Comparison of ENCODE assay signal across 26 mouse cellular contexts in genomic region chr7:100944738-100945137, GRCm38 (mm10). TPM values are rescaled to one million over a fixed set of nuclear protein-coding genes. Genes with fewer than 3 reads are reported as not detected.
DNase-seq lines count a peak whose midpoint lies in the region; ATAC-seq and TF ChIP-seq lines count a peak whose summit lies in the region.
"Had no signal": no experiment of that assay in that cellular context is flagged by ENCODE, and none has a peak within 500 bp of the region (broad histone marks: within the 10 kb centered on the region; RNA-seq: fewer than 3 reads in every experiment).

No protein-coding gene starts in this region.

- H3K4me3 ChIP-seq in hindbrain, postnatal 0 days (ENCODE audit: low read length) = no peak overlapping the region
- H3K4me3 ChIP-seq in hindbrain, embryonic 13.5 days = no peak overlapping the region
- H3K4me3 ChIP-seq in midbrain, embryonic 10.5 days = no peak overlapping the region
- H3K4me3 ChIP-seq in midbrain, embryonic 14.5 days (replicated peaks; ENCODE audit: low read depth, low read length) = no peak overlapping the region
- H3K4me3 ChIP-seq in brown adipose tissue, adult 24 weeks (ENCODE audit: insufficient read depth, low read depth, low read length) = no peak overlapping the region
- no peak overlapping the region for H3K4me3 ChIP-seq in stomach, embryonic 16.5 days (replicated peaks; ENCODE audit: low read length)
- no peak overlapping the region for H3K4me3 ChIP-seq in limb, embryonic 10.5 days
- H3K4me3 ChIP-seq: forebrain, embryonic 15.5 days; intestine, embryonic 15.5 days; liver, embryonic 15.5 days; megakaryocyte, embryonic 14.5 days; midbrain, embryonic 13.5 days; neural tube, embryonic 15.5 days had no signal

- no peak overlapping the region for H3K4me2 ChIP-seq in hindbrain, postnatal 0 days (ENCODE audit: low read depth, low read length)
- H3K4me2 ChIP-seq in hindbrain, embryonic 13.5 days = no peak overlapping the region
- H3K4me2 ChIP-seq in midbrain, embryonic 14.5 days (ENCODE audit: low read length) = no peak overlapping the region
- no peak overlapping the region for H3K4me2 ChIP-seq in stomach, embryonic 16.5 days (ENCODE audit: low read depth, low read length)
- H3K4me2 ChIP-seq: forebrain, embryonic 15.5 days; heart, embryonic 11.5 days; intestine, embryonic 15.5 days; liver, embryonic 15.5 days; midbrain, embryonic 13.5 days; neural tube, embryonic 15.5 days had no signal

- no peaks in the 10 kb centered on the region for H3K36me3 ChIP-seq in hindbrain, postnatal 0 days (ENCODE audit: insufficient read depth, low read length)
- H3K36me3 ChIP-seq in hindbrain, embryonic 13.5 days = no peaks in the 10 kb centered on the region
- H3K36me3 ChIP-seq in midbrain, embryonic 10.5 days = no peaks in the 10 kb centered on the region
- no peaks in the 10 kb centered on the region for H3K36me3 ChIP-seq in midbrain, embryonic 14.5 days (ENCODE audit: control insufficient read depth, insufficient read depth, low read length)
- no peaks in the 10 kb centered on the region for H3K36me3 ChIP-seq in stomach, embryonic 16.5 days (ENCODE audit: control insufficient read depth, insufficient read depth, low read length)
- H3K36me3 ChIP-seq in limb, embryonic 10.5 days = no peaks in the 10 kb centered on the region
- H3K36me3 ChIP-seq: forebrain, embryonic 15.5 days; intestine, embryonic 15.5 days; liver, embryonic 15.5 days; midbrain, embryonic 13.5 days; neural tube, embryonic 15.5 days had no signal

- 0 out of 2 replicates have a peak overlapping the region, but pooled peaks have one; percentile 32 for H3K27ac ChIP-seq in hindbrain, postnatal 0 days
- no peak overlapping the region for H3K27ac ChIP-seq in hindbrain, embryonic 13.5 days
- H3K27ac ChIP-seq in midbrain, embryonic 10.5 days (replicated peaks) = peak overlapping the region; percentile 74; the same call in 1 of the 2 replicates
- no peak overlapping the region for H3K27ac ChIP-seq in midbrain, embryonic 14.5 days (replicated peaks; ENCODE audit: low read depth, low read length)
- H3K27ac ChIP-seq in brown adipose tissue, adult 24 weeks (replicated peaks; ENCODE audit: low read depth, low read length) = peak overlapping the region; percentile 62
- H3K27ac ChIP-seq in stomach, embryonic 16.5 days (ENCODE audit: low read length) = peak overlapping the region; percentile 27; the same call in 1 of the 2 replicates
- no peak overlapping the region for H3K27ac ChIP-seq in limb, embryonic 10.5 days
- H3K27ac ChIP-seq: forebrain, embryonic 15.5 days; intestine, embryonic 15.5 days; midbrain, embryonic 13.5 days; neural tube, embryonic 15.5 days had no signal

- H3K9ac ChIP-seq in hindbrain, postnatal 0 days (replicated peaks; ENCODE audit: low read length) = no peak overlapping the region
- H3K9ac ChIP-seq in hindbrain, embryonic 13.5 days = no peak overlapping the region
- H3K9ac ChIP-seq in midbrain, embryonic 14.5 days (replicated peaks; ENCODE audit: low read length) = no peak overlapping the region
- 0 out of 2 replicates have a peak overlapping the region, but pooled peaks have one; percentile 7 for H3K9ac ChIP-seq in stomach, embryonic 16.5 days (ENCODE audit: low read length)
- H3K9ac ChIP-seq: forebrain, embryonic 15.5 days; intestine, embryonic 15.5 days; liver, embryonic 15.5 days; midbrain, embryonic 13.5 days; neural tube, embryonic 15.5 days had no signal

- TF ChIP-seq CTCF in hindbrain, postnatal 0 days (IDR thresholded peaks at IDR 0.05; ENCODE audit: low read depth) = no peak

- no peaks in the 10 kb centered on the region for H3K27me3 ChIP-seq in hindbrain, postnatal 0 days (ENCODE audit: insufficient read depth, low read length)
- H3K27me3 ChIP-seq in hindbrain, embryonic 13.5 days = peaks cover 7% of the 10 kb centered on the region; the same call in 1 of the 2 replicates
- H3K27me3 ChIP-seq in midbrain, embryonic 10.5 days (ENCODE audit: low read depth, poor library complexity, severe bottlenecking) = peaks cover 9% of the 10 kb centered on the region; the same call in 1 of the 2 replicates
- no peaks in the 10 kb centered on the region for H3K27me3 ChIP-seq in midbrain, embryonic 14.5 days (ENCODE audit: control insufficient read depth, insufficient read depth, low read length)
- no peaks in the 10 kb centered on the region for H3K27me3 ChIP-seq in stomach, embryonic 16.5 days (ENCODE audit: control insufficient read depth, insufficient read depth, low read length)
- H3K27me3 ChIP-seq in limb, embryonic 10.5 days (ENCODE audit: low read depth, poor library complexity, severe bottlenecking) = no peaks in the 10 kb centered on the region
- H3K27me3 ChIP-seq: forebrain, embryonic 15.5 days; intestine, embryonic 15.5 days; liver, embryonic 15.5 days; midbrain, embryonic 13.5 days; neural tube, embryonic 15.5 days; Patski had no signal

- 70% methylated on average over 5 of the region's 5 CpGs for WGBS in hindbrain, postnatal 0 days
- WGBS in hindbrain, embryonic 13.5 days = 87% methylated on average over 5 of the region's 5 CpGs
- 92% methylated on average over 5 of the region's 5 CpGs for WGBS in midbrain, embryonic 10.5 days
- WGBS in midbrain, embryonic 14.5 days = 91% methylated on average over 5 of the region's 5 CpGs
- 82% methylated on average over 5 of the region's 5 CpGs for WGBS in stomach, embryonic 16.5 days
- WGBS in limb, embryonic 10.5 days = 91% methylated on average over 5 of the region's 5 CpGs

- H3K4me1 ChIP-seq in hindbrain, postnatal 0 days (ENCODE audit: insufficient read depth, low read length) = peaks cover 13% of the 10 kb centered on the region; the same call in 1 of the 2 replicates
- peaks cover 21% of the 10 kb centered on the region for H3K4me1 ChIP-seq in hindbrain, embryonic 13.5 days (replicated peaks)
- H3K4me1 ChIP-seq in midbrain, embryonic 10.5 days = peaks cover 22% of the 10 kb centered on the region
- 0 out of 2 replicates have a peak, but pooled peaks cover 4% of the 10 kb centered on the region for H3K4me1 ChIP-seq in midbrain, embryonic 14.5 days (ENCODE audit: control insufficient read depth, insufficient read depth, low read length)
- H3K4me1 ChIP-seq in brown adipose tissue, adult 24 weeks (ENCODE audit: control insufficient read depth, insufficient read depth, insufficient read length, low read length) = no peaks in the 10 kb centered on the region
- peaks cover 9% of the 10 kb centered on the region; the same call in 1 of the 2 replicates for H3K4me1 ChIP-seq in stomach, embryonic 16.5 days (ENCODE audit: control insufficient read depth, insufficient read depth, low read length)
- H3K4me1 ChIP-seq in limb, embryonic 10.5 days = peaks cover 19% of the 10 kb centered on the region

- ATAC-seq in hindbrain, postnatal 0 days = no peak
- ATAC-seq in hindbrain, embryonic 13.5 days (ENCODE audit: low FRiP score) = no peak
- no peak for ATAC-seq in midbrain, embryonic 14.5 days (ENCODE audit: low FRiP score, low TSS enrichment)
- no peak for ATAC-seq in stomach, embryonic 16.5 days (ENCODE audit: insufficient read depth, low FRiP score)
- ATAC-seq: forebrain, embryonic 15.5 days; intestine, embryonic 15.5 days; midbrain, embryonic 13.5 days; Patski had no signal

- DNase-seq in hindbrain, postnatal 0 days (ENCODE audit: low spot score) = no peak
- no peak for DNase-seq in midbrain, embryonic 10.5 days (ENCODE audit: low spot score)
- DNase-seq in midbrain, embryonic 14.5 days = no peak
- DNase-seq in limb, embryonic 10.5 days (ENCODE audit: low spot score) = no peak
- DNase-seq: adrenal gland, postnatal 10 days; cerebellum, adult 2 months; gastrocnemius, postnatal 36 days; heart, postnatal 4 days; kidney, adult 2 months; kidney, postnatal 36 days; layer of hippocampus, postnatal 36 days; lung, postnatal 14 days; retina, postnatal 1 day; right cerebral cortex, postnatal 14 days had no signal

- no peaks in the 10 kb centered on the region for H3K9me3 ChIP-seq in hindbrain, postnatal 0 days (ENCODE audit: low read length)
- no peaks in the 10 kb centered on the region for H3K9me3 ChIP-seq in hindbrain, embryonic 13.5 days
- no peaks in the 10 kb centered on the region for H3K9me3 ChIP-seq in midbrain, embryonic 10.5 days (replicated peaks)
- no peaks in the 10 kb centered on the region for H3K9me3 ChIP-seq in midbrain, embryonic 14.5 days (ENCODE audit: control insufficient read depth, low read length)
- no peaks in the 10 kb centered on the region for H3K9me3 ChIP-seq in stomach, embryonic 16.5 days (replicated peaks; ENCODE audit: control insufficient read depth, low read length)
- H3K9me3 ChIP-seq in limb, embryonic 10.5 days (replicated peaks) = no peaks in the 10 kb centered on the region
- H3K9me3 ChIP-seq: forebrain, embryonic 15.5 days; intestine, embryonic 15.5 days; liver, embryonic 15.5 days; megakaryocyte, embryonic 14.5 days; midbrain, embryonic 13.5 days; neural tube, embryonic 15.5 days had no signal

RNA-seq across cellular contexts. Expression of gene Arhgef17, which starts 12.8 kb away (rescaled TPM):
- total RNA-seq in hindbrain, postnatal 0 days (2014; rRNA removed) = 72.3 and 74.5 TPM in 2 replicates
- 8.1 and 10.1 TPM in 2 replicates for polyA plus RNA-seq in hindbrain, postnatal 0 days (2015; fragmentation: Nextera tagmentation; extraction: Ambion mirVana)
- 7.2 and 7.7 TPM in 2 replicates for polyA plus RNA-seq in hindbrain, embryonic 13.5 days (2015; fragmentation: Nextera tagmentation; extraction: Ambion mirVana)
- 6.4 and 7.1 TPM in 2 replicates for polyA plus RNA-seq in midbrain, embryonic 10.5 days (2016; fragmentation: Nextera tagmentation; extraction: Ambion mirVana)
- 12.1 and 13.2 TPM in 2 replicates for polyA plus RNA-seq in midbrain, embryonic 14.5 days (2014; fragmentation: Nextera tagmentation; extraction: Ambion mirVana)
- polyA plus RNA-seq in brown adipose tissue, adult 24 weeks (2012; ENCODE audit: insufficient read depth, insufficient read length, missing spikeins) = 2.5 and 3.3 TPM in 2 replicates
- 7.3 and 7.4 TPM in 2 replicates for polyA plus RNA-seq in stomach, embryonic 16.5 days (2015; fragmentation: Nextera tagmentation; extraction: Ambion mirVana)
- polyA plus RNA-seq in limb, embryonic 10.5 days (2016; fragmentation: Nextera tagmentation; extraction: Ambion mirVana) = 9.6 and 11.0 TPM in 2 replicates

RNA-seq across cellular contexts. Expression of gene P2ry6, which starts 29.7 kb away (rescaled TPM):
- 1.5 and 3.5 TPM in 2 replicates for total RNA-seq in hindbrain, postnatal 0 days (2014; rRNA removed)
- polyA plus RNA-seq in hindbrain, postnatal 0 days (2015; fragmentation: Nextera tagmentation; extraction: Ambion mirVana) = 3.4 and 3.6 TPM in 2 replicates
- 2.7 and 3.5 TPM in 2 replicates for polyA plus RNA-seq in hindbrain, embryonic 13.5 days (2015; fragmentation: Nextera tagmentation; extraction: Ambion mirVana)
- 1.8 and 2.4 TPM in 2 replicates for polyA plus RNA-seq in midbrain, embryonic 10.5 days (2016; fragmentation: Nextera tagmentation; extraction: Ambion mirVana)
- polyA plus RNA-seq in midbrain, embryonic 14.5 days (2014; fragmentation: Nextera tagmentation; extraction: Ambion mirVana) = 1.8 and 2.7 TPM in 2 replicates
- polyA plus RNA-seq in brown adipose tissue, adult 24 weeks (2012; ENCODE audit: insufficient read depth, insufficient read length, missing spikeins) = 3.7 and 4.5 TPM in 2 replicates
- 7.9 and 8.6 TPM in 2 replicates for polyA plus RNA-seq in stomach, embryonic 16.5 days (2015; fragmentation: Nextera tagmentation; extraction: Ambion mirVana)
- polyA plus RNA-seq in limb, embryonic 10.5 days (2016; fragmentation: Nextera tagmentation; extraction: Ambion mirVana) = 1.1 and 1.6 TPM in 2 replicates
- total RNA-seq: MEL had no signal

Comparison
In these comparisons a context has a peak if more than half of its experiments do, and no peak if none do; other contexts are left out.
1. H3K27ac ChIP-seq: peak in hindbrain, postnatal 0 days (single experiment), midbrain, embryonic 10.5 days (single experiment), brown adipose tissue, adult 24 weeks (single experiment) and stomach, embryonic 16.5 days (single experiment); none in hindbrain, embryonic 13.5 days (single experiment), midbrain, embryonic 14.5 days (single experiment) and limb, embryonic 10.5 days (single experiment).